Mouse (Mus musculus): ENCODE results near the gene Gcm2. TPM values are rescaled to one million over a fixed set of nuclear protein-coding genes. Genes with fewer than 3 reads are reported as not detected.

Gene Gcm2
- polyA plus RNA-seq, 1 experiment from 2014 or later = not detected

GRCm38 (mm10) chr13:41078690-41079420 is 32.0 kb downstream of the Gcm2 start:
- H3K4me1 ChIP-seq = peaks cover 10% of the 10 kb centered on the region
- H3K9me3 ChIP-seq (replicated peaks) = no peaks in the 10 kb centered on the region
- H3K4me2 ChIP-seq = peak overlapping the region; percentile 94
- H3K4me3 ChIP-seq (replicated peaks) = peak overlapping the region; percentile 55
- ATAC-seq (replicated peaks; ENCODE audit: low FRiP score) = peak; percentile 72
- peaks cover 31% of the 10 kb centered on the region for H3K27me3 ChIP-seq
- H3K27ac ChIP-seq = no peak overlapping the region
- H3K9ac ChIP-seq = peak overlapping the region; percentile 26; the same call in 1 of the 2 replicates
- 5% methylated on average over 23 of the region's 24 CpGs for WGBS
- no peaks in the 10 kb centered on the region for H3K36me3 ChIP-seq

DNA sequence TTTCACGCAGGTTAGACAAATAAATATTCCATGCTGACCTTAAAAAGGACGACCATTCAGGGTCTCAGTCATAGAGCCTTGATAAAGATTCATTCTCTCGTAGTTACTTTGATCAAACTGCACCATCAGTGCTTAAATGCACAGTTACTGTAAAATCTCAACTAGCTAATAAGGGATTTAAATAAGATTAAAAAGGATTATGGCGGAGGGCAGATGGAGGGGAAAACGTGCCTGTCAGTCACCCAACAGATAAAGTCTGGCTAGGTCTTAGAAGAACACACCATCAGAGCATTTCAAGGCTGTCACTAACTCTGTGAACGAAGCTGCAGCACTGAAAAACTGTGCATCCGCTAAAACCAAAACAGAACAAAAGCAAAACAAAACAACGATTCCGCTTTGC is 32.9 kb downstream of the Gcm2 start:
- 74% methylated on average over 9 of the region's 9 CpGs for WGBS
- no peak for ATAC-seq (replicated peaks; ENCODE audit: low FRiP score)

GRCm38 (mm10) chr13:41073819-41074218 is 37.0 kb downstream of the Gcm2 start:
- Histone ChIP-seq H3K27me3 (peaks cover 13% of the 10 kb centered on the region), H3K4me3 (replicated peaks) (no peak overlapping the region), H3K4me2 (no peak overlapping the region), H3K36me3 (no peaks in the 10 kb centered on the region), H3K27ac (no peak overlapping the region), H3K4me1 (peaks cover 2% of the 10 kb centered on the region; the same call in 1 of the 2 replicates), H3K9ac (no peak overlapping the region), H3K9me3 (replicated peaks) (no peaks in the 10 kb centered on the region)
- ATAC-seq (replicated peaks; ENCODE audit: low FRiP score) = no peak
- 84% methylated on average over 5 of the region's 5 CpGs for WGBS

More for the DNA sequence above, 32.9 kb downstream of the Gcm2 start:
- no peaks in the 10 kb centered on the region for H3K9me3 ChIP-seq (replicated peaks)
- peaks cover 31% of the 10 kb centered on the region for H3K27me3 ChIP-seq
- no peak overlapping the region for H3K9ac ChIP-seq
- H3K4me2 ChIP-seq = no peak overlapping the region
- no peak overlapping the region for H3K27ac ChIP-seq
- no peak overlapping the region for H3K4me3 ChIP-seq (replicated peaks)
- no peaks in the 10 kb centered on the region for H3K36me3 ChIP-seq
- peaks cover 10% of the 10 kb centered on the region for H3K4me1 ChIP-seq

DNA sequence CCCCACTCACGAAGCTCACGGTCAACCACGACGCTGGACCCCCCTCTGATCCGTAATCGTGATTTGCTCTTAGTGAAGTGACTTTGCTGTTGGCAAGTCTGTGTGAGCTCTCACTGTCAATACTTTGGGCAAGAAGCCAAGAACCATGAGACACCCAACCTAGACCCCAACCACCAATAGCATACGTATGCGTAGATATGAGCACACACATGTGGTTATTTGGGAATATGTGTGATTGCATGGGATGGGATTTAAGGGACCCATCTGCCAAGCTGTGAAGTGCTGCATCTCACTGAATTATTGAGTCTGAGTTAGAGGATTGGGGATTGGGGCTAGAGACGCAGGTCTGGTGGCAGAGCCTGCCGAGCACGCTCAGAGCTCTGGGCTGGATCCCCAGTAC is 39.2 kb downstream of the Gcm2 start:
- no peaks in the 10 kb centered on the region for H3K9me3 ChIP-seq (replicated peaks)
- no peaks in the 10 kb centered on the region for H3K36me3 ChIP-seq
- WGBS = 91% methylated on average over 11 of the region's 11 CpGs
- no peak overlapping the region for H3K27ac ChIP-seq
- no peak for ATAC-seq (replicated peaks; ENCODE audit: low FRiP score)
- H3K4me1 ChIP-seq = no peaks in the 10 kb centered on the region
- H3K27me3 ChIP-seq = no peaks in the 10 kb centered on the region; the same call in 1 of the 2 replicates
- no peak overlapping the region for H3K4me2 ChIP-seq
- H3K4me3 ChIP-seq (replicated peaks) = no peak overlapping the region
- no peak overlapping the region for H3K9ac ChIP-seq

DNA sequence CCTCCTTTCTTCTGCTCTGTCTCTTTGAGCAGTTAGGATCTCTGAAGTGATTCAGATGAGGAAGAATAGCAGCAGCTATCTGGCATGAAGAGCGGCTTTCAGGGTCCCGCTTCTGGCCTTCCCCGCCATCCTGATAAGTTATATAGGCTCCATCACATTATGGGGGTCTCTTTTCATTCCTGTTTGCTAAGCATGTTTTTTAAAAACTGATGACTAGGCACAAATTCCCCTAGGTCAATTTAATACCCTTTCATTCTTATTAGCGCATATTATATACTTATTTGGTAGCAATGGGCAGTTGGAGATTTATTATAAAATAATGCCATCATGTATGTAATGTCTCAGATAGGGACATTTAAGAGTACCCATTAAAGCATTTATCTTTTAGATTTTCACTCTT is 43.2 kb downstream of the Gcm2 start:
- Histone ChIP-seq H3K4me3 (replicated peaks) (no peak overlapping the region), H3K27me3 (no peaks in the 10 kb centered on the region), H3K36me3 (no peaks in the 10 kb centered on the region), H3K27ac (no peak overlapping the region), H3K9me3 (replicated peaks) (no peaks in the 10 kb centered on the region), H3K4me2 (no peak overlapping the region), H3K9ac (no peak overlapping the region), H3K4me1 (no peaks in the 10 kb centered on the region)
- WGBS = 93% methylated on average over 4 of the region's 4 CpGs
- no peak for ATAC-seq (replicated peaks; ENCODE audit: low FRiP score)

GRCm38 (mm10) chr13:41051965-41052364 is 58.9 kb downstream of the Gcm2 start:
- no peak for ATAC-seq (replicated peaks; ENCODE audit: low FRiP score)
- no peaks in the 10 kb centered on the region for H3K4me1 ChIP-seq
- no peak overlapping the region for H3K27ac ChIP-seq
- H3K9ac ChIP-seq = no peak overlapping the region
- H3K9me3 ChIP-seq (replicated peaks) = no peaks in the 10 kb centered on the region
- H3K4me3 ChIP-seq (replicated peaks) = no peak overlapping the region
- H3K36me3 ChIP-seq = no peaks in the 10 kb centered on the region
- no peaks in the 10 kb centered on the region for H3K27me3 ChIP-seq
- no peak overlapping the region for H3K4me2 ChIP-seq
- WGBS = 82% methylated on average over 5 of the region's 5 CpGs

Other genes starting within 250 kb of the Gcm2 start
- 67.8 and 68.5 TPM in 2 replicates for gene Pak1ip1, start 110.0 kb downstream of the Gcm2 start, polyA plus RNA-seq (2015; fragmentation: Nextera tagmentation; extraction: Ambion mirVana)
- 207 and 214 TPM in 2 replicates for gene Tmem14c, start 94.7 kb downstream of the Gcm2 start, polyA plus RNA-seq (2015; fragmentation: Nextera tagmentation; extraction: Ambion mirVana)
- 0.75 and 0.85 TPM in 2 replicates for gene Mak, start 31.3 kb downstream of the Gcm2 start, polyA plus RNA-seq (2015; fragmentation: Nextera tagmentation; extraction: Ambion mirVana)
- gene Sycp2l, start 3.3 kb upstream of the Gcm2 start, polyA plus RNA-seq (2015; fragmentation: Nextera tagmentation; extraction: Ambion mirVana) = not detected in 2 replicates
- 16.8 and 19.2 TPM in 2 replicates for gene Elovl2, start 109.4 kb upstream of the Gcm2 start, polyA plus RNA-seq (2015; fragmentation: Nextera tagmentation; extraction: Ambion mirVana)
- 10.1 and 10.7 TPM in 2 replicates for gene Smim13, start 138.8 kb upstream of the Gcm2 start, polyA plus RNA-seq (2015; fragmentation: Nextera tagmentation; extraction: Ambion mirVana)
- gene Gm17364, start 162.9 kb upstream of the Gcm2 start, polyA plus RNA-seq (2015; fragmentation: Nextera tagmentation; extraction: Ambion mirVana) = not detected in 2 replicates

Measured in kidney, embryonic 15.5 days (tissue).